Mouse (Mus musculus) layer of hippocampus, adult 8-10 months (tissue): ENCODE measurements around the gene 3110082J24Rik. TPM values are rescaled to one million over a fixed set of nuclear protein-coding genes. Genes with fewer than 3 reads are reported as not detected.

Experiments
- DNase-seq, 2 experiments: peaks; one replicate each; pipeline ENCODE4 v3.0.0; 2022; ENCODE audit warnings: low spot score in 2 of 2
- total RNA-seq, 4 experiments: library from RNA; stranded (reverse); gene quantifications; 2 replicates each; pipeline ENCODE4 v1.2.4; 2022

The 3110082J24Rik gene
- total RNA-seq, 4 experiments from 2014 or later: 2.0 to 3.2 (median 3.0) TPM

GRCm38 (mm10) chr5:30118018-30118417, 12.1 kb upstream of the 3110082J24Rik start:
- no peak for DNase-seq

- no peak for DNase-seq
Measured at GRCm38 (mm10) chr5:30115718-30116117, 9.8 kb upstream of the 3110082J24Rik start.

GRCm38 (mm10) chr5:30114761-30115140, 8.9 kb upstream of the 3110082J24Rik start:
- no peak for DNase-seq

- DNase-seq: peak in 1 of 2 experiments; percentile 52
Measured at GRCm38 (mm10) chr5:30113881-30114760, 8.2 kb upstream of the 3110082J24Rik start.

- no peak for DNase-seq
Measured at GRCm38 (mm10) chr5:30112533-30113068, 6.7 kb upstream of the 3110082J24Rik start.

GRCm38 (mm10) chr5:30111771-30112170, 5.9 kb upstream of the 3110082J24Rik start:
- DNase-seq: no peak

- no peak for DNase-seq
Measured at GRCm38 (mm10) chr5:30111126-30111525, 5.2 kb upstream of the 3110082J24Rik start.

- DNase-seq: no peak
Measured at GRCm38 (mm10) chr5:30110371-30111060, 4.6 kb upstream of the 3110082J24Rik start.

GRCm38 (mm10) chr5:30109899-30110298, 4.0 kb upstream of the 3110082J24Rik start:
- DNase-seq: no peak

GRCm38 (mm10) chr5:30108233-30108632, 2.3 kb upstream of the 3110082J24Rik start:
- DNase-seq: no peak

GRCm38 (mm10) chr5:30107611-30108041, 1.7 kb upstream of the 3110082J24Rik start:
- no peak for DNase-seq

- DNase-seq: no peak
Measured at GRCm38 (mm10) chr5:30107186-30107585, 1.3 kb upstream of the 3110082J24Rik start.

- DNase-seq: no peak
Measured at GRCm38 (mm10) chr5:30106756-30107155, 870 bp upstream of the 3110082J24Rik start.

- DNase-seq: no peak
Measured at GRCm38 (mm10) chr5:30104841-30105667, 832 bp downstream of the 3110082J24Rik start, which contains the start of gene Garem2. TSS of gene Garem2 (plus strand) at chr5:30105161.

GRCm38 (mm10) chr5:30104339-30104738, 1.5 kb downstream of the 3110082J24Rik start:
- DNase-seq: no peak

- no peak for DNase-seq
Measured at GRCm38 (mm10) chr5:30103340-30103739, 2.5 kb downstream of the 3110082J24Rik start.

GRCm38 (mm10) chr5:30098260-30098659, 7.6 kb downstream of the 3110082J24Rik start:
- no peak for DNase-seq

- DNase-seq: no peak
Measured at GRCm38 (mm10) chr5:30095731-30096130, 10.2 kb downstream of the 3110082J24Rik start.

GRCm38 (mm10) chr5:30094399-30094798, 11.5 kb downstream of the 3110082J24Rik start:
- DNase-seq: no peak

GRCm38 (mm10) chr5:30092701-30093100, 13.2 kb downstream of the 3110082J24Rik start:
- no peak for DNase-seq
